ENCODE assay signal across 9 mouse cellular contexts in genomic region chr5:142478829-142479435, GRCm38 (mm10). TPM values are rescaled to one million over a fixed set of nuclear protein-coding genes. Genes with fewer than 3 reads are reported as not detected.
DNase-seq lines count a peak whose midpoint lies in the region; ATAC-seq lines count a peak whose summit lies in the region.
"Had no signal": no experiment of that assay in that cellular context is flagged by ENCODE, and none has a peak within 500 bp of the region (broad histone marks: within the 10 kb centered on the region; RNA-seq: fewer than 3 reads in every experiment).

No protein-coding gene starts in this region.

- no peak overlapping the region for H3K27ac ChIP-seq in forebrain, embryonic 12.5 days
- H3K27ac ChIP-seq in heart, embryonic 16.5 days (ENCODE audit: low read length) = no peak overlapping the region
- H3K27ac ChIP-seq in liver, embryonic 15.5 days (replicated peaks) = no peak overlapping the region
- no peak overlapping the region for H3K27ac ChIP-seq in neural tube, embryonic 14.5 days (ENCODE audit: low read depth, low read length)

- ATAC-seq in forebrain, embryonic 12.5 days (ENCODE audit: low FRiP score) = peak; percentile 49
- peak; percentile 59 for ATAC-seq in heart, embryonic 16.5 days (replicated peaks; ENCODE audit: extremely low read depth, insufficient read depth, low FRiP score)
- peak; percentile 31 for ATAC-seq in liver, embryonic 15.5 days (ENCODE audit: insufficient read depth)
- ATAC-seq in neural tube, embryonic 14.5 days (ENCODE audit: low read depth) = peak; percentile 64

- peaks cover 12% of the 10 kb centered on the region for H3K36me3 ChIP-seq in forebrain, embryonic 12.5 days (replicated peaks)
- H3K36me3 ChIP-seq in heart, embryonic 16.5 days (ENCODE audit: control insufficient read depth, insufficient read depth) = no peaks in the 10 kb centered on the region
- 0 out of 2 replicates have a peak, but pooled peaks cover 3% of the 10 kb centered on the region for H3K36me3 ChIP-seq in liver, embryonic 15.5 days (replicated peaks)
- H3K36me3 ChIP-seq in neural tube, embryonic 14.5 days (ENCODE audit: control insufficient read depth, insufficient read depth, low read length) = peaks cover 10% of the 10 kb centered on the region; the same call in 1 of the 2 replicates

- H3K4me3 ChIP-seq in forebrain, embryonic 12.5 days (replicated peaks) = no peak overlapping the region
- peak overlapping the region; percentile 13; the same call in 1 of the 2 replicates for H3K4me3 ChIP-seq in heart, embryonic 16.5 days (ENCODE audit: low read length)
- H3K4me3 ChIP-seq in liver, embryonic 15.5 days (replicated peaks) = no peak overlapping the region
- H3K4me3 ChIP-seq in neural tube, embryonic 14.5 days (ENCODE audit: low read depth, low read length) = no peak overlapping the region

- peak overlapping the region; percentile 30; the same call in 1 of the 2 replicates for H3K4me2 ChIP-seq in forebrain, embryonic 12.5 days
- H3K4me2 ChIP-seq in heart, embryonic 16.5 days (ENCODE audit: low read depth, low read length) = peak overlapping the region; percentile 61
- H3K4me2 ChIP-seq in liver, embryonic 15.5 days = peak overlapping the region; percentile 17; the same call in 1 of the 2 replicates
- H3K4me2 ChIP-seq in neural tube, embryonic 14.5 days (ENCODE audit: low read depth, low read length) = peak overlapping the region; percentile 20; the same call in 1 of the 2 replicates

- 33% methylated on average over 17 of the region's 17 CpGs for WGBS in forebrain, embryonic 12.5 days
- WGBS in heart, embryonic 16.5 days = 29% methylated on average over 17 of the region's 17 CpGs
- 35% methylated on average over 17 of the region's 17 CpGs for WGBS in liver, embryonic 15.5 days (ENCODE audit: insufficient replicate concordance)
- 31% methylated on average over 17 of the region's 17 CpGs for WGBS in neural tube, embryonic 14.5 days

- DNase-seq in ES-CJ7 (ENCODE audit: low read depth, low spot score) = peak; percentile 83
- peak; percentile 70 for DNase-seq in c-Kit-positive CD71-positive TER-119-positive erythroid progenitor cells, embryonic 14.5 days (ENCODE audit: low spot score)
- DNase-seq in kidney, postnatal 25 days = peak; percentile 81 to 89
- DNase-seq in telencephalon, adult 2 months (ENCODE audit: low read depth, low spot score) = peak; percentile 50

- no peaks in the 10 kb centered on the region for H3K9me3 ChIP-seq in forebrain, embryonic 12.5 days
- H3K9me3 ChIP-seq in heart, embryonic 16.5 days (replicated peaks; ENCODE audit: control insufficient read depth, low read length) = no peaks in the 10 kb centered on the region
- no peaks in the 10 kb centered on the region for H3K9me3 ChIP-seq in liver, embryonic 15.5 days (replicated peaks)
- H3K9me3 ChIP-seq in neural tube, embryonic 14.5 days (ENCODE audit: control insufficient read depth, low read length) = no peaks in the 10 kb centered on the region

- no peak overlapping the region for H3K9ac ChIP-seq in forebrain, embryonic 12.5 days
- H3K9ac ChIP-seq in heart, embryonic 16.5 days (ENCODE audit: low read length) = no peak overlapping the region
- H3K9ac ChIP-seq in liver, embryonic 15.5 days = no peak overlapping the region
- no peak overlapping the region for H3K9ac ChIP-seq in neural tube, embryonic 14.5 days (replicated peaks; ENCODE audit: low read depth, low read length)

- H3K4me1 ChIP-seq in forebrain, embryonic 12.5 days = peaks cover 4% of the 10 kb centered on the region; the same call in 1 of the 2 replicates
- peaks cover 6% of the 10 kb centered on the region; the same call in 1 of the 2 replicates for H3K4me1 ChIP-seq in heart, embryonic 16.5 days (ENCODE audit: control insufficient read depth, insufficient read depth, low read length)
- H3K4me1 ChIP-seq in liver, embryonic 15.5 days (replicated peaks) = no peaks in the 10 kb centered on the region; the same call in 1 of the 2 replicates
- no peaks in the 10 kb centered on the region for H3K4me1 ChIP-seq in neural tube, embryonic 14.5 days (ENCODE audit: control insufficient read depth, insufficient read depth, low read length)

- no peaks in the 10 kb centered on the region for H3K27me3 ChIP-seq in forebrain, embryonic 12.5 days
- H3K27me3 ChIP-seq in heart, embryonic 16.5 days (ENCODE audit: control insufficient read depth, insufficient read depth, low read length) = no peaks in the 10 kb centered on the region
- H3K27me3 ChIP-seq in liver, embryonic 15.5 days = no peaks in the 10 kb centered on the region
- H3K27me3 ChIP-seq in neural tube, embryonic 14.5 days (ENCODE audit: control insufficient read depth, insufficient read depth, low read length) = no peaks in the 10 kb centered on the region

RNA-seq across cellular contexts. Expression of gene Ap5z1, which starts 15.2 kb away (rescaled TPM):
- 12.7 and 15.2 TPM in 2 replicates for polyA plus RNA-seq in forebrain, embryonic 12.5 days (2016; fragmentation: Nextera tagmentation; extraction: Ambion mirVana)
- 8.8 TPM in 2 replicates for polyA plus RNA-seq in heart, embryonic 16.5 days (2015; fragmentation: Nextera tagmentation; extraction: Ambion mirVana)
- polyA plus RNA-seq in liver, embryonic 15.5 days (2015; fragmentation: Nextera tagmentation; extraction: Ambion mirVana) = 4.2 and 5.6 TPM in 2 replicates
- 11.9 and 15.0 TPM in 2 replicates for polyA plus RNA-seq in neural tube, embryonic 14.5 days (2014; fragmentation: Nextera tagmentation; extraction: Ambion mirVana)

RNA-seq across cellular contexts. Expression of gene Papolb, which starts 50.9 kb away (rescaled TPM):
- polyA plus RNA-seq in forebrain, embryonic 12.5 days (2016; fragmentation: Nextera tagmentation; extraction: Ambion mirVana) = 0.10 and 0.19 TPM in 2 replicates
- polyA plus RNA-seq in heart, embryonic 16.5 days (2015; fragmentation: Nextera tagmentation; extraction: Ambion mirVana) = 0.05 and 0.14 TPM in 2 replicates
- polyA plus RNA-seq in liver, embryonic 15.5 days (2015; fragmentation: Nextera tagmentation; extraction: Ambion mirVana) = not detected in 2 replicates
- 0.24 and 0.66 TPM in 2 replicates for polyA plus RNA-seq in neural tube, embryonic 14.5 days (2014; fragmentation: Nextera tagmentation; extraction: Ambion mirVana)
- polyA plus RNA-seq: liver, embryonic 16.5 days had no signal
